Mouse (Mus musculus) embryonic fibroblast, embryonic 13.5 days (primary cell): ENCODE data around the gene Tns3. TPM values are rescaled to one million over a fixed set of nuclear protein-coding genes. Genes with fewer than 3 reads are reported as not detected.

Experiments
- H3K27ac ChIP-seq: 2 replicates; pipeline ENCODE4 v1.5.1; 2012; ENCODE audit warnings: low read length, control low read depth, inconsistent platforms; ENCODE audit not compliant: insufficient read depth
- H3K4me1 ChIP-seq: 2 replicates; pipeline ENCODE4 v1.6.1; 2011; ENCODE audit warnings: low read length; ENCODE audit not compliant: control insufficient read depth, insufficient read depth
- H3K4me3 ChIP-seq: 2 replicates; pipeline ENCODE4 v1.5.1; 2011; ENCODE audit warnings: mild to moderate bottlenecking, control low read depth, low read length; ENCODE audit not compliant: insufficient read depth
- CTCF ChIP-seq: IDR thresholded peaks from 2 replicates; pipeline ENCODE4 v1.5.1; 2011; ENCODE audit warnings: mild to moderate bottlenecking, control low read depth, low read length, moderate library complexity, borderline replicate concordance; ENCODE audit not compliant: insufficient read depth
- POLR2A ChIP-seq: IDR thresholded peaks from 2 replicates; pipeline ENCODE4 v1.6.1; 2011; ENCODE audit warnings: low read depth, mild to moderate bottlenecking, control low read depth, low read length, moderate library complexity
- polyA plus RNA-seq: library from polyadenylated mRNA; stranded (reverse); fragments of >200 nt; gene quantifications from 2 replicates; pipeline ENCODE4 v1.2.4, GENCODE M21; 2011; ENCODE audit warnings: low read depth; ENCODE audit not compliant: missing spikeins, insufficient read length

Tns3 gene
- polyA plus RNA-seq, 1 experiment = 96.5 TPM

DNA sequence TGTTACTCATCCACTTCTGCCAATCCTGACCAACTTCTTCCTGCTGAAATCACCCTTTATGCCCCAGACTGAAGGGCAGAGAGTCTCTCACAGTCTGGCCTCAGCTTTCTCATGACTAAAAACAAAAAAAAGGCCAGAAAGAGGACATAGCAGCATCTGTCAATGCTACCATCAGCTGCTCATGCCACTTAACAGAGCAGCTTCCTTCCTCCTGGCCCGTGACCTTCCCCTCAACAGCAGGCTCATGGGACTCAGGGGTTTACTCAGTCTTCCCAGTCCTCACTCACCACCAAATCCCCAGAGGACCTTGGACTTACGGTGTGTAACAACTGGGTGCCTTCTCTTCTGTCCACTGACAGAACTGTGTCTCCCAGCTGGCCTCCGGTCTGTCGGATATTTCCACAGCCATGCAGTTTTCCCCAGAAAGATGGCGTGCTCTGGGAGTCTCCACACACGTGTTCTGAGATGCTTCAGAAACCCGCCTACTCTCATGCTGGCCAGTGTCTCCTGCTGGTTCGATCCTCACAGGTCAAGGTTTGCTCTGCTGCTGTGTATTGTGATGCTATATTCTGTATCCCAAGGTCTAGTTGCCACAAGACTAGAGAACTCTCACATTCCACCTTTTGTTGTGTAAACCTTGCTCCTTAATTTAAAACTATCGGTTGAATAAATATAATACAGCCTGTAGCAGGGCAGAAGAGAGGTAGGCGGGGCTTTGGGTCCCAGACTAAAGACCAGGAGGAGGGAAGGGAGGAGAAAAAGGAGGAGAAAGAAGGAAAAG lies 59.4 kb downstream of the Tns3 start:
- H3K27ac ChIP-seq = no peak overlapping the region
- TF ChIP-seq POLR2A = no peak
- H3K4me1 ChIP-seq = no peaks in the 10 kb centered on the region
- no peak overlapping the region for H3K4me3 ChIP-seq

DNA sequence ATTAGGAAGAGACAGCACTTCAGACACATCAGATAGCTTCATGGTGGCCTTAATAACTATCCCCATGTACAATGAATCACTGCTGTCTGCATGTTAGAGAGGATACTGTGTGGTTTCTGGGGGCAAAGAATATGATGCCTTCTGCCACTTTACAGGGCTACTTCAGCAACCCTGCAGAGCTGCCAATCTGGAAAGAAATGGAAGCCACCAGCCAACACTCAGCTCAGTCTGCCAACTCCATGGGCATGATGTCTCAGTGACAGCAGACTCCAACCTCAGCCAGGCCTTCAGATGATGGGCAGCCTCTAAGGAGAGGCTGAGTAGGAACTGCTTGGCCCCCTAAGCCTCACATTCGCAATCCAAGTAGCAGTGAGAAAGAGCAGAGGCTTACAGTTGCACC lies 61.7 kb downstream of the Tns3 start:
- Histone ChIP-seq H3K27ac (no peak overlapping the region), H3K4me1 (no peaks in the 10 kb centered on the region), H3K4me3 (no peak overlapping the region)
- no peak for TF ChIP-seq CTCF
- TF ChIP-seq POLR2A = no peak

DNA sequence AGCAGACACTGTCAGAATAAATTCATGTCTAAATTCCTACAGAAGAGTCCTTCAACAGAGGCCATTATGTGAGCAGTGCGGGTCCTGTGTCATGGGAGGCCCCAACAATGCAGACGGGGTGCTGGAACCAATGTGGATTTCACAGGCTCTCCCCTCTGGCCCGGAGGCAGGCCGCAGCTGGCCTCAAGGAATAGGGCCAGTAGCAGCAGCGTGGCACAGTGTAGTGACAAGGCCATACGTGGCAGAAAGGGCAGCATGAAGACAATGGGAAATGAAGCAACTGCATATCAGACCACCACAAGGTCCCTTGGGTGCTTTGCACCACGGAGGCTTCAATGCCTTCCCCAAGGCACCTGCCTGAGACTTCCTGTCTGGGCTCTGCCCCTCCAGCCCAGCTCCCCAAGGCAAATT lies 62.9 kb downstream of the Tns3 start:
- Histone ChIP-seq H3K4me3 (no peak overlapping the region), H3K4me1 (no peaks in the 10 kb centered on the region), H3K27ac (no peak overlapping the region)
- TF ChIP-seq POLR2A (no peak), CTCF (no peak)

DNA sequence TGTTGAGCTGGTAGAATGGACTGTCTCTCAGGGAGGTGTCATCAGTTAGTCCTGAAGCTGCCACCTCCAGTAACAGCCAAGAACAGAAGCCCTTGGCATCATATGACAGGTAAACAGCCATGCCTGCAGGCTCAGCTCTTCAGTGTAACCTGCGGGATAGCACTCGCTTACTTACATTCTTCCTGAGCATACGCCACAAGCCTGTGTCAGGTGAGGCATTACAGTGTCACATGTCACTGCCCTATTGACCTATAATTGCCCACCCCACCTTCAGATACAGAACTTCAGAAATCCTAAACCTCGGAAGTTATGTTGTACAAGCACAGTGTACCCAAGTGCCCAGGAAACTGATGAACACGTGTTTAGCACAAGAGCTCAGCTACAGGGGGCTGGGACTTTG lies 68.7 kb downstream of the Tns3 start:
- TF ChIP-seq CTCF = no peak
- Histone ChIP-seq H3K4me3 (no peak overlapping the region), H3K27ac (no peak overlapping the region), H3K4me1 (no peaks in the 10 kb centered on the region)

DNA sequence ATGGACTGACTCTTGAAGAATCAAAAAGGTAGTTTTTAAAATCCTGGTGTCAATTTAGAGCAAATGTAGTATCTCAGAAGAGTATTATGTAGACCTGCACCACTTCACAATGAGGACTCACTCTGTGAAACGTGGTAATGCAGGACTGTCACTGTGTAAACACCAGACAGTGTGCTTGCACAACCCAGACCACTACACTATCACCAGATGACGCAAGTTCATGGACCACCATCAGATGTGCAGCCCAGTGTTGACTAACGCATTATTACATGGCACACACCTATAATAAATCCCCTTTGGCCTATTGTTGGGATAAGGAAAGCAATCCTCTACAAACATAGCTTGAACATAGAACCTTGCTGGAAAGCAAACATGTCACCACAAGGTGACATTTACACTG lies 71.2 kb downstream of the Tns3 start:
- no peak for TF ChIP-seq CTCF
- TF ChIP-seq POLR2A = no peak
- Histone ChIP-seq H3K4me1 (peaks cover 7% of the 10 kb centered on the region), H3K27ac (no peak overlapping the region)

DNA sequence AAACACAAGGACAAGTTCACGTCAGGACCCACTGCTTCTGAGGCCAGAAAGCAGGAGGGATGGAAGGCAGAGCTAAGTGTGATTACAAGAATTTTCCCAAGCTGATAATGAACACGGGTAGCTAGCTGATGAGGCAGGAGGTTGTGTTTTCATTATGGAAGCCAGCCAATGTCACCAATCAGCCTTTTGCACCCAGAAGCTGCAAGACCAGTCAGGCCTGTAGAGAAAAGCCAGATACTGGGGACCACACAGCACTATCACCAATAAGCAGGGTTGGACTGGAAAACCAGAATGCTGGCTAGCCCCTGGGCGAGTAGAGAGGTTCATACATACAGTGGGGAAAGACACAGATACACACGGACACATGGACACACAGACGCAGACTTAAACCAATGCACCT lies 73.1 kb downstream of the Tns3 start:
- no peak overlapping the region for H3K4me3 ChIP-seq
- no peak for TF ChIP-seq CTCF
- TF ChIP-seq POLR2A = no peak
- H3K27ac ChIP-seq = no peak overlapping the region
- H3K4me1 ChIP-seq = peaks cover 7% of the 10 kb centered on the region

More for the DNA sequence above, 71.2 kb downstream of the Tns3 start:
- no peak overlapping the region for H3K4me3 ChIP-seq

DNA sequence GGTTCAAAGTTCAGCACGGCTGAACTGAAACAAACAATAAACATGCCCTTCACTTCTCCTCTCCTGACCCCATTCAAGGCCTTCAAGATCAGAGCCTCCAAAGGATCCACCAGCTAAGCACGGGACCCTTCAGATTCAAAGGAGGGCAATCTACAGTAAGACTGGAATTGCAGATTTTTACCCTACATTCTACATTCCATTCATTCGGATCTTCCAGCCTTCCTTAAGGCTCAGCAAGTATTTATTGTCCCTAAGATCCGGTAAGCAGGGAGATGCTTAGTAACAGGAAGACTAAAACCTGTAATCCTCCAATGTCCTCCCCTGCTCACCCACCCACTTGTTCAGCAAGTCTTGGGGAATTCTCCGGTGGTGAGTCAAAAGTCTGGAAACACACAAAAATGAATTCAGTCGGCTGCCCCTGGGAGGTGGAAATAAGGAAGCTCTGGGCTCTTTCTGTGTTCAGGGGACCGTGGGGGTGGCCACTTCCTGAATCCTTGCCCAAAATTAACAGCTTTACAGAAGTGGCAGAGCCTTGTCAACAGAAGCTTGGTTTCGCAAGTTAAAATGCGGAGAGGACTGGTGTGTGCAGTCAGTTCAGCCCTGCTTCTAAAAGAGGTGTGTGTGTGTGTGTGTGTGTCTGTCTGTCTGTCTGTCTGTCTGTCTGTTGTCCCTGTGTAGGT lies 75.0 kb downstream of the Tns3 start:
- TF ChIP-seq POLR2A (no peak), CTCF (no peak)
- peak overlapping the region; percentile 91 for H3K27ac ChIP-seq
- H3K4me1 ChIP-seq = peaks cover 7% of the 10 kb centered on the region

DNA sequence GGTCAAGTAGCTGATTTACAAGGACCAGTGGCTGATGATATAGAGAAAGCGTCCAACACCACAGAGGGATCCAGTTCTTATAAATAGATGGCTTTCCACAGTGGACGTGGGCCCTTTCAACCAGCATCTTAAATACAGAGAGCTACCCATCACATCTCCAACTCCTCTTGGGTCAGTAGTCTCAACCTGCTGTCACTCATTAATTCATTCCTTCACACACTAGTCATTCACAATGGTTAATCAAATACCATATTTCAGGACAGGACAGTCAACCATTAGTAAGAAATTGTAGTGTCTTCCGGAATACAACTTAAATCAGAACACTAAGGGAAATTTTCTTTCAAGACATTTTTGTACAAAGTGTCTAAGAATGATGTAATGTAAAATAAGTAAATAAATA lies 76.4 kb downstream of the Tns3 start:
- Histone ChIP-seq H3K27ac (no peak overlapping the region), H3K4me1 (peaks cover 7% of the 10 kb centered on the region), H3K4me3 (no peak overlapping the region)
- TF ChIP-seq POLR2A (no peak), CTCF (no peak)

More for the DNA sequence above, 75.0 kb downstream of the Tns3 start:
- H3K4me3 ChIP-seq = no peak overlapping the region

DNA sequence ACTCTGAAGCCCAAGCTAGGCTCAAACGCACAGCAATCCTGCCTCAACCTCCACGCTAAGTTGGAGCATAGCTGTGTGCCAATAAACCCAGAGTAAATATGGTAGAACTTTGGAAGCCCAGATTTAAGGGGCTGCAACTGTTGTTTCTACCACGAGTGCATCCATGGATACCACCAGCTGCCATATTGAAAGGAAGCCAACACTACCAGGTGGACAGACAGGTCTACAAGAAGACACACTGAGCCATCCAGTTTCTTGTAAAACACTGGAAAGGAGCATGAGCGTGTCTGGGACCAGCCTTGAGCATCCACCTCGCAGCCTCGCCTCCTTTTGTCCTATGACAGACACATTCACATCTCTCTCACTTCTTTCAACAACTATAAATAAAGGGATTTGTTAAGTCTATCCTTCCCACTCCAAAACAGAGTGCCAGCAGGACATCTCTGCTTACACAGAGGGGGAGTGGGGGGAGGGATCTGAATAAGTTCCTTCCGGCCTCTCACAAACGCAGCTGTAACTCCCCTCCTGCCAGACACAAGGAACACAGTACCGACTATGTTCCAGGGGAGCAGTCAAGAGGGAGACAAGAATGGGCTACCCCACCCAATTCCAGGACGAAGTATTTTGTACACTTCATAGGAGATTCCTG lies 77.2 kb downstream of the Tns3 start:
- TF ChIP-seq CTCF (no peak), POLR2A (no peak)
- Histone ChIP-seq H3K4me1 (peaks cover 7% of the 10 kb centered on the region), H3K4me3 (no peak overlapping the region), H3K27ac (no peak overlapping the region)

DNA sequence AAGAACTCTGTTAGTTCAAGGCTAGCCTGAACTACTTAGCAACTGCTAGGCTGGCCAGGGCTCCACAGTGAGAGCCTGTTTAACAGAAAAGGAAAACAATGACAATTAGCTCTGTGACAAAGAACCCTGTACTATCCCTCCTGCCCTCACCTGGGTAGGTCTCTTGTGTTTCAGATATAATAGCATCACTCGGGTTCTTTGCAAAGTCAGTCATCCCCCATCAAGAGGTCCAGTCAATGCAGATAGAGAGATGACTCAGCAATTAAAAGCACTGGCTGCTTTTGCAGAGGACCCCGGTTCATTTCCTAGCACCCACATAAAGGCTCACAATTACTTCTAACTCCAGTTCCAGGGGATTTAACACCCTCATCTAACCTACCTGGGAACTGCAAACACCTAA lies 78.0 kb downstream of the Tns3 start:
- Histone ChIP-seq H3K4me1 (peaks cover 7% of the 10 kb centered on the region), H3K27ac (no peak overlapping the region), H3K4me3 (no peak overlapping the region)
- no peak for TF ChIP-seq CTCF
- TF ChIP-seq POLR2A = no peak
